Mouse (Mus musculus) mesoderm, embryonic 11.5 days (tissue): ENCODE results near the gene Kcnj16.
A peak's percentile ranks its signal among the peaks of the same experiment; 100 is the strongest.

Source experiments
- DNase-seq: peaks from one replicate; pipeline ENCODE4 v3.0.0-alpha.2; 2012; ENCODE audit warnings: low read depth, low spot score

Kcnj16 gene

DNA sequence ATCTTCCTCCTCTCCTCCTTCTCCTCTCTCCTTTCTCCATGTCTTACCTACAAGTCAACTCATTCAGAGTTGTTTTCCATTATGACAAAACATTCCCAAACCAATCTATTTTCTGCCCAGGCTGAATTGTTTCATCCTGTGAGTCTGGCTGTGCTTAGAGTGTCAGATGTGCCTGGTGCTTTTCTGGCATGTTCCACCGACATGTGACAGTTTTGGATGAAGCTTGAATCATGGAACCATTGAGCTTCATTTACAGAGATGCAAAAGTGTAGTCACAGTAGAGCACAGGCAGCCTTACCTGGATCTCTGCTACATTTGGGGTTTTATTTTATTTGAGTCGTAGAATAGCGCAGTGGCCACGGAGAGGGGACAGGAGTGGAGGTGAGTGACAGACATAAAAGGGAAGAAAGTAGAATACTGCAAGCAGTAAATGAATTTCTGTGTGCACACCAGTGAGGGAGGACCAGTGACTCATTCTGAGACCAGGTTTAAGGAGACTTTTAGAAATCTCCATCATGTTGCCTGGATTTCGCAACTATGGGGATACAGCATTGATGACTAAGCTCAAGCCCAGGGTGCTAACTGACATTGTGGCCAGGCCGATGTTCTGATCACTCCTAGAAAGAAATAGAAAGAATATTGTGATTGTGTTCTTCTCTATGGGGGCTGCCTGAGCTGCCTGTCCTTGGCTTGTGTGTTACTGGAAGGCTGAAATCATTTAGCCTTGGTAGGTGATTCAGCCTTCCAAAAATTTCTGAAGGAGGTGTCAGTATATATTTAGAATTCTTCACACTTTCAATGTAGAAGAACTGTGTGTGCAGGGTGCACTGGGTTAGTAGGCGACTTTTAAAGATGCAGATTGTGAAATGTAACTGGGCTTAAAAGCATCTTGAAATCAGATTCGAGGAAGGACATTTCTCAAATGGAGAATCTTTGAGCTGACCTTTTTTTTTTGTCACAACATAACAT lies 87.3 kb downstream of the Kcnj16 start:
- DNase-seq = no peak

DNA sequence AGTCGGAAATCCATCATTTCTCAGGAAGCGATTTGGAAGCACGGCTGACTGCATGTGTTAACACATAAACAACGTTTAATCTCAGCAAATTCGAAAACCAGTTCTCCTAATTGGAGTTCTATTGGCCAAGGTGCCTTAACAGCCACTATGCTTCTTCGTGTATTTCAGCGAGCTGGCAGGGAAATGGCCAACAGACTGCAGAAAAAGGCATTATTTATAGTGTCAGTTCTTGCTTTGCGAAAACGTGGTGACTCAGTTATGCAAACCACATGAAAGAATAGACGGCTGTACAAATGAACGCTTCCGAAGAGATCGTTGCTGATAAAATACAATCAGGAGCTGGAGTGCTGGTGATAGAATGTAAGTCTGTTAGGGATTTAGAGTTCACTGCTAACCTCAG lies 88.2 kb downstream of the Kcnj16 start:
- no peak for DNase-seq

DNA sequence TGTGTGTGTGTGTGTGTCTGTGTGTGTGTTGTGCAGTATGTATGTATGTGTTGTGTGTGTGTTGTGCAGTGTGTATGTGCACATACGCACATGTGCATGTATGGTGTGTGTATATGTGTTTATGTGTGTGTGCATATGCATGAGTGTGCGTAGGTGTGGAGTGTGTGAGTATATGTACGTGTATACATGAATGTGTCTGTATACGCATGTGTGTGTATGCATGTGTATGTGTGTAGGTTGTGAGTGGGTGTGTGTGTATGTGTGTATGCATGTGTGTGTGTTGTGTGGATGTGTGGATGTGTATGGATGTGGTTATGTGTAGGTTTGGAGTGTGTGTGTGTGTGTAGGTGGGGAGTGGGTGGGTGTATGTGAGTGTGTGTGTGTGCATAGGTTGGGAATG lies 89.6 kb downstream of the Kcnj16 start:
- no peak for DNase-seq

- DNase-seq = no peak
Observed at GRCm38 (mm10) chr11:111059440-111059839, 91.6 kb downstream of the Kcnj16 start.

DNA sequence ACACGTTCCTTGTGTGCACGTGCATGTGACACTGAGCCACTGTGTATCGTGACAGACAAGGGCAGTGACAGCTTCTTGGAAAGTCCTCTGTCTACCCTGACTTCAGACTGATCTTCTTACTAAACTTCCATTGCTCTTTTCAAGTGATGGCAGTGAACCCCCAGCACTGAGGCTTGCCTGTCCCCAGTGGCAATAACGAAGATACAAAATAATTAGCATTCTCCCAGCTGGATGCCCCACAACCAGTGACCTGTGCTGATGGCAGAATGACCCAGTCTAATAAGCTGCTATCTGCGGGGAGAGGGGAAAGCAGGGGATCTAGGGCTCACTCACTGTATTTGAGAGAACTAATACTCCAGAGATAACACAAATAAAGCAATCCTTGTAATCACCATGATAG lies 92.4 kb downstream of the Kcnj16 start:
- no peak for DNase-seq

GRCm38 (mm10) chr11:111064751-111065527 lies 97.1 kb downstream of the Kcnj16 start:
- DNase-seq = peak; percentile 64

DNA sequence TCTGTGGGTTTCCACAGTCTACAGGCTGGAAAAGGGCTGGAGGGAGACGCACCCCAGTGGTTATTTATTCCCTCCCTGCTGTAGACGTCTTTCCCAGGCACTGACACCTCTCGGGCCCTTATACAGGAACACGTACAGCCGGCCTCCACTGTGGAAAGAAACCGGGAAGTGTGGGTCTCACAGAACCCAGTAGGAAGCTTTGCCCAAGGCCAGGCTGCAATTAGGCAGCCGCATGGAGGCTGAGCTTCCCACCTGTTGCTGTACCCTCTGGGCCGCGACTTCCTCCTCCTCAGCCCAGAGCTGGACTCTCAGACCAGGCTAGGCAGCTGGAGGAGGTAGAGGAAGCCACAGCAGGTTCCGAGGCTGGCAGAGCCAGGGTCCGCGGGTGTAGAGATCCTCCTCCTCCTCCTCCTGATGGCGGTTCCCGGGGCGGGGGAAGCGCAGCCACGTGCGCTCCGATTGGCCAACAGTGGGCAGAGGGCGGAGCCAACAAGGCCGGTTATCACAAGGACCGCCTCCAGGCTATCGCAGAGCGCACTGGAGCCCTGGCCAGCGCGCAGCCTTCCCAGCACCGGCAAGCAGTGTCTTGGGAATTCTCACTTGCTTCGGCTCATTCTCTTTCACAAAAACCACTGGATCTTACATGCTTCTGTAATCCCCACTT lies 97.9 kb downstream of the Kcnj16 start, which contains the start of gene Kcnj2:
Gene Kcnj2, plus strand, starts transcription at position 530 of the 664 bp plus-strand sequence.
- DNase-seq = peak; percentile 94

DNA sequence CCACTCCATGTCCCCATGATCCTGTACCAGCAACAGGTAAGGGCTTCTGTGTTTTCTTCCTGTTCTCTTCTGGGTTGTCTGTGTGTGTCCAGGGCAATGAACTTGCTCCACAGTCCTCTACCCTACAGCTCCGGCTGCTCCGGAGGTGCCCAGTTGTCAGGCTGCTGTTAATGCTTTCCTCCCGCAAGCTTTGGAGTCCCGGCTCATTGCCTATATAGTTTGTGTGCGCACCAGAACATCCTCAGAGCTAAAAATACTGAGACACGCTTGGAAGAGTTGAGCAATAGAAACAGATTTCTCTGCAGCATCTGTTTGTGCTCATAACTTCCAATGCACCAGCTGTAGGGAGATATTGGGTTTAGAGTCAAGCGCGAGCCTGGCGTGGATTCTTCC lies 98.5 kb downstream of the Kcnj16 start:
- DNase-seq = no peak

- no peak for DNase-seq
Observed at GRCm38 (mm10) chr11:111067787-111068186, 100.0 kb downstream of the Kcnj16 start.

GRCm38 (mm10) chr11:111070460-111070859 lies 102.6 kb downstream of the Kcnj16 start:
- DNase-seq = no peak

GRCm38 (mm10) chr11:111074131-111074530 lies 106.3 kb downstream of the Kcnj16 start:
- no peak for DNase-seq
